Mouse (Mus musculus) hematopoietic multipotent progenitor cell, adult 10-12 weeks (in vitro differentiated cells): ENCODE results near the gene Rhox4g. TPM values are rescaled to one million over a fixed set of nuclear protein-coding genes. Genes with fewer than 3 reads are reported as not detected.

Experiments
- polyA plus RNA-seq: library from polyadenylated mRNA; stranded (reverse); fragments of >175 nt; gene quantifications from 2 replicates; pipeline ENCODE4 v1.2.3, GENCODE M21; 2012; ENCODE audit warnings: low replicate concordance

Rhox4g gene
- not detected in 2 replicates for polyA plus RNA-seq

GRCm38 (mm10) chrX:37651227-37651626, at the start of gene Rhox4g:
Rhox4g (minus strand) TSS chrX:37651327.

GRCm38 (mm10) chrX:37673177-37673576, 22.1 kb upstream of the Rhox4g start, which contains the start of gene Rhox2h:
Rhox2h (minus strand) TSS chrX:37673277.

GRCm38 (mm10) chrX:37668664-37669063, 17.5 kb upstream of the Rhox4g start, which contains the start of gene Rhox3h:
Rhox3h (minus strand) TSS chrX:37668764.

GRCm38 (mm10) chrX:37643370-37643769, 7.8 kb downstream of the Rhox4g start, which contains the start of gene Rhox2g:
Rhox2g (minus strand) TSS chrX:37643470.

GRCm38 (mm10) chrX:37628512-37628911, 22.6 kb downstream of the Rhox4g start, which contains the start of gene Rhox3g:
Rhox3g (minus strand) TSS chrX:37628612.

GRCm38 (mm10) chrX:37607604-37608003, 43.5 kb downstream of the Rhox4g start, which contains the start of gene Rhox4f:
Rhox4f (minus strand) TSS chrX:37607704.

Other genes with a start within 250 kb of the Rhox4g start
- not detected in 2 replicates for gene Rhox2b, start 239.3 kb downstream of the Rhox4g start, polyA plus RNA-seq
- not detected in 2 replicates for gene Rhox4b, start 218.8 kb downstream of the Rhox4g start, polyA plus RNA-seq
- not detected in 2 replicates for gene Rhox2c, start 197.6 kb downstream of the Rhox4g start, polyA plus RNA-seq
- not detected in 2 replicates for gene Rhox3c, start 192.7 kb downstream of the Rhox4g start, polyA plus RNA-seq
- gene Rhox4c, start 171.0 kb downstream of the Rhox4g start, polyA plus RNA-seq: not detected in 2 replicates
- not detected in 2 replicates for gene Rhox2d, start 157.9 kb downstream of the Rhox4g start, polyA plus RNA-seq
- not detected in 2 replicates for gene Rhox4d, start 137.0 kb downstream of the Rhox4g start, polyA plus RNA-seq
- not detected in 2 replicates for gene Rhox2e, start 120.9 kb downstream of the Rhox4g start, polyA plus RNA-seq
- gene Rhox3e, start 109.3 kb downstream of the Rhox4g start, polyA plus RNA-seq: not detected in 2 replicates
- not detected in 2 replicates for gene Rhox4e, start 93.9 kb downstream of the Rhox4g start, polyA plus RNA-seq
- gene Rhox2f, start 79.9 kb downstream of the Rhox4g start, polyA plus RNA-seq: not detected in 2 replicates
- gene Rhox3f, start 70.3 kb downstream of the Rhox4g start, polyA plus RNA-seq: not detected in 2 replicates
- not detected in 2 replicates for gene Rhox4f, start 43.6 kb downstream of the Rhox4g start, polyA plus RNA-seq
- not detected in 2 replicates for gene Rhox3g, start 22.7 kb downstream of the Rhox4g start, polyA plus RNA-seq
- not detected in 2 replicates for gene Rhox2g, start 7.9 kb downstream of the Rhox4g start, polyA plus RNA-seq
- gene Rhox3h, start 17.4 kb upstream of the Rhox4g start, polyA plus RNA-seq: not detected in 2 replicates
- gene Rhox2h, start 21.9 kb upstream of the Rhox4g start, polyA plus RNA-seq: not detected in 2 replicates
- 0.21 TPM in 1 of 2 replicates, not detected in the other for gene Rhox5, start 153.5 kb upstream of the Rhox4g start, polyA plus RNA-seq
- not detected in 2 replicates for gene Rhox6, start 175.6 kb upstream of the Rhox4g start, polyA plus RNA-seq
- gene Rhox7a, start 180.4 kb upstream of the Rhox4g start, polyA plus RNA-seq: not detected in 2 replicates
- not detected in 2 replicates for gene Rhox8, start 227.6 kb upstream of the Rhox4g start, polyA plus RNA-seq
- not detected in 2 replicates for gene Rhox7b, start 245.9 kb upstream of the Rhox4g start, polyA plus RNA-seq